In genomic region chr3:79916185-79916584, GRCm38 (mm10) we compare ENCODE assay signal across 32 mouse cellular contexts. TPM values are rescaled to one million over a fixed set of nuclear protein-coding genes. Genes with fewer than 3 reads are reported as not detected.
"Had no signal": no experiment of that assay in that cellular context is flagged by ENCODE, and none has a peak within 500 bp of the region (broad histone marks: within the 10 kb centered on the region; RNA-seq: fewer than 3 reads in every experiment).

No protein-coding gene starts in this region.

- DNase-seq: left cerebral cortex, postnatal 4 days; liver; liver, embryonic 13.5 days; liver, postnatal 0 days; lung, adult 18-20 months; lung, adult 2 months; lung, embryonic 14.5 days; lung, postnatal 10 days; lung, postnatal 36 days; lung, postnatal 4 days; midbrain, embryonic 14.5 days had no signal

- H3K4me3 ChIP-seq: limb, embryonic 10.5 days; limb, embryonic 12.5 days; limb, embryonic 13.5 days; limb, embryonic 15.5 days; liver, embryonic 12.5 days; liver, embryonic 13.5 days; liver, embryonic 15.5 days; lung, embryonic 15.5 days; megakaryocyte, embryonic 14.5 days; midbrain, embryonic 10.5 days; midbrain, embryonic 12.5 days; midbrain, embryonic 13.5 days; midbrain, embryonic 15.5 days; myocyte; neural tube, embryonic 12.5 days; neural tube, embryonic 13.5 days had no signal

- H3K36me3 ChIP-seq: limb, embryonic 10.5 days; limb, embryonic 12.5 days; limb, embryonic 13.5 days; limb, embryonic 15.5 days; liver, embryonic 12.5 days; liver, embryonic 13.5 days; liver, embryonic 15.5 days; lung, embryonic 15.5 days; midbrain, embryonic 10.5 days; midbrain, embryonic 12.5 days; midbrain, embryonic 13.5 days; midbrain, embryonic 15.5 days; neural tube, embryonic 12.5 days; neural tube, embryonic 13.5 days had no signal

- H3K4me1 ChIP-seq: limb, embryonic 12.5 days; limb, embryonic 13.5 days; limb, embryonic 15.5 days; lung, embryonic 15.5 days; midbrain, embryonic 10.5 days; midbrain, embryonic 12.5 days; midbrain, embryonic 13.5 days; midbrain, embryonic 15.5 days; neural tube, embryonic 12.5 days; neural tube, embryonic 13.5 days had no signal

- H3K9me3 ChIP-seq: limb, embryonic 10.5 days; limb, embryonic 12.5 days; limb, embryonic 13.5 days; limb, embryonic 15.5 days; liver, embryonic 12.5 days; liver, embryonic 13.5 days; liver, embryonic 15.5 days; lung, embryonic 15.5 days; midbrain, embryonic 10.5 days; midbrain, embryonic 12.5 days; midbrain, embryonic 13.5 days; midbrain, embryonic 15.5 days; neural tube, embryonic 12.5 days; neural tube, embryonic 13.5 days had no signal

- H3K9ac ChIP-seq: limb, embryonic 12.5 days; limb, embryonic 13.5 days; limb, embryonic 15.5 days; liver, embryonic 12.5 days; liver, embryonic 13.5 days; liver, embryonic 14.5 days; liver, embryonic 15.5 days; liver, postnatal 0 days; lung, embryonic 14.5 days; lung, embryonic 15.5 days; midbrain, embryonic 12.5 days; midbrain, embryonic 13.5 days; midbrain, embryonic 15.5 days; neural tube, embryonic 12.5 days; neural tube, embryonic 13.5 days had no signal

- H3K27ac ChIP-seq: limb, embryonic 10.5 days; limb, embryonic 12.5 days; limb, embryonic 13.5 days; limb, embryonic 15.5 days; liver, embryonic 12.5 days; liver, embryonic 13.5 days; liver, embryonic 14.5 days; liver, embryonic 15.5 days; lung, embryonic 15.5 days; midbrain, embryonic 10.5 days; midbrain, embryonic 12.5 days; midbrain, embryonic 13.5 days; midbrain, embryonic 15.5 days; neural tube, embryonic 12.5 days; neural tube, embryonic 13.5 days had no signal

- H3K27me3 ChIP-seq: limb, embryonic 12.5 days; limb, embryonic 13.5 days; limb, embryonic 15.5 days; liver, embryonic 13.5 days; lung, embryonic 15.5 days; midbrain, embryonic 12.5 days; midbrain, embryonic 13.5 days; midbrain, embryonic 15.5 days; neural tube, embryonic 12.5 days; neural tube, embryonic 13.5 days had no signal

- ATAC-seq: liver, embryonic 12.5 days; liver, postnatal 0 days; lung, postnatal 0 days; midbrain, embryonic 13.5 days; midbrain, embryonic 15.5 days; midbrain, embryonic 16.5 days had no signal

- H3K4me2 ChIP-seq: limb, embryonic 12.5 days; limb, embryonic 13.5 days; limb, embryonic 15.5 days; liver, embryonic 11.5 days; liver, embryonic 12.5 days; liver, embryonic 13.5 days; liver, embryonic 15.5 days; lung, embryonic 14.5 days; lung, embryonic 15.5 days; midbrain, embryonic 11.5 days; midbrain, embryonic 12.5 days; midbrain, embryonic 13.5 days; midbrain, embryonic 15.5 days; neural tube, embryonic 12.5 days; neural tube, embryonic 13.5 days had no signal

RNA-seq across cellular contexts. Expression of gene Fam198b, which starts 31.9 kb away (rescaled TPM):
- total RNA-seq: monocyte, adult 5-6 weeks had no signal
